Mouse (Mus musculus): Measurements from ENCODE around the gene 9530003J23Rik.

The 9530003J23Rik gene

DNA sequence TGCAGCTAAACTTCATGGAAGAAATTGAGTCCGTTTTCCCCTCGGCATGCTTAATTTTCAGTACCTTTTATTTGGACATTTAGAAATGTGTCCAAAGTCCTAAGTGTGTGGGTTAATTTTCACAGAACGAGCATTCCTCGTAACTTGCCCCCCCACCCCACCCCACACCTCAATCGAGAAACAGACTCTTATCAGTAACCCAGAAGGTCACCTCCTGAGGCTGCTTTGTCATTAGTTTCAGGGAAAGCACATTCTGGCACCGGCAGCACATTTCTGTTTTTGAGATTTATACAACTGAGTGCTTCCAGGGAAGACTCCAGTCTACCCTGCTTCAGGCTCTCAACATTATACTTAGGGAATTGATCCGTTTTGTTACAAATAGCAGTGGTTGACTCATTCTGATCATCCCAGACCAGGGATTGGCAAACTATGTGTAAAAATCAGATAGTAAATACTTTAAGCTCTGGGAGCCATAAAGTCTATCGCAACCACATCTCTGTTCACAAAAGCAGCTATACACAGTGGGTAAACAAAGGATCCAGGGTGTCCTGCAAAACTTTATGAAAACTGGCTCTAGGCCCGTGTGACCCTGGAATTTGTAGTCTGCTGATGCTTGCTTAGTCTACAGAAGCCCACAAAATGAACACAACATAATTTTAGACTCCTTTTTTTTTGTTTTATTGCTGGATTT, 53.0 kb downstream of the 9530003J23Rik start:
- no peak for DNase-seq (ENCODE audit: low spot score)
